In genomic region chr4:43577237-43577881, GRCm38 (mm10) we compare ENCODE assay signal across 8 mouse cellular contexts. TPM values are rescaled to one million over a fixed set of nuclear protein-coding genes. Genes with fewer than 3 reads are reported as not detected.
A peak's percentile ranks its signal among the peaks of the same experiment; 100 is the strongest.
DNase-seq lines count a peak whose midpoint lies in the region; ATAC-seq and TF ChIP-seq lines count a peak whose summit lies in the region.

No protein-coding gene starts in this region.

- peak overlapping the region; percentile 88 for H3K4me2 ChIP-seq in forebrain, postnatal 0 days (ENCODE audit: low read depth)
- H3K4me2 ChIP-seq in liver, embryonic 15.5 days: peak overlapping the region; percentile 90

- no peak for DNase-seq in heart, adult 2 months
- no peak for DNase-seq in heart, adult 8-10 months (ENCODE audit: low spot score)
- no peak for DNase-seq in forebrain, postnatal 0 days
- DNase-seq in right cerebral cortex, postnatal 14 days: no peak
- DNase-seq in gastrocnemius, adult 8-10 months (ENCODE audit: low spot score in 2 of 2): no peak
- DNase-seq in gastrocnemius, postnatal 36 days: no peak

- no peak for TF ChIP-seq EP300 in heart, adult 2 months (IDR thresholded peaks at IDR 0.05; ENCODE audit: insufficient read depth, low read depth, low read length)
- no peak for TF ChIP-seq EP300 in ES-Bruce4 (IDR thresholded peaks at IDR 0.05; ENCODE audit: insufficient read depth, low read depth, low read length)

- no peaks in the 10 kb centered on the region for H3K27me3 ChIP-seq in heart, adult 2 months (ENCODE audit: control insufficient read depth, insufficient read depth, low read length)
- no peaks in the 10 kb centered on the region for H3K27me3 ChIP-seq in ES-Bruce4 (ENCODE audit: control insufficient read depth, insufficient read depth, low read length, poor library complexity, severe bottlenecking)
- H3K27me3 ChIP-seq in forebrain, postnatal 0 days (ENCODE audit: insufficient read depth, low read length): no peaks in the 10 kb centered on the region
- no peaks in the 10 kb centered on the region for H3K27me3 ChIP-seq in liver, embryonic 15.5 days

- peak overlapping the region; percentile 87 for H3K9ac ChIP-seq in heart, adult 2 months (ENCODE audit: low read depth, low read length)
- H3K9ac ChIP-seq in ES-Bruce4 (ENCODE audit: low read depth, poor library complexity, severe bottlenecking): 0 out of 2 replicates have a peak overlapping the region, but pooled peaks have one; percentile 75
- peak overlapping the region; percentile 89 for H3K9ac ChIP-seq in forebrain, postnatal 0 days
- peak overlapping the region; percentile 92 for H3K9ac ChIP-seq in liver, embryonic 15.5 days

- H3K4me3 ChIP-seq in heart, adult 2 months: peak overlapping the region; percentile 99
- H3K4me3 ChIP-seq in ES-Bruce4 (ENCODE audit: low read depth, low read length): no peak overlapping the region; the same call in 1 of the 2 replicates
- peak overlapping the region; percentile 86 for H3K4me3 ChIP-seq in forebrain, postnatal 0 days (ENCODE audit: low read depth, low read length)
- peak overlapping the region; percentile 95 for H3K4me3 ChIP-seq in liver, embryonic 15.5 days (replicated peaks)

- intact Hi-C loops in heart, adult 2 months (cut with DNase I): loop anchor here (2.0 to 5.0 kb wide), 3 partner anchors 15 to 135 kb away; partner anchors contain the start of genes Creb3, Hint2, Tesk1 and Tln1
- intact Hi-C loops in gastrocnemius, postnatal 36 days (cut with DNase I): no loop called here

- H3K36me3 ChIP-seq in heart, adult 2 months (ENCODE audit: control insufficient read depth, insufficient read depth, low read length): peaks cover 6% of the 10 kb centered on the region; the same call in 1 of the 2 replicates
- H3K36me3 ChIP-seq in ES-Bruce4 (ENCODE audit: control insufficient read depth, insufficient read depth, low read length, poor library complexity, severe bottlenecking): peaks cover 3% of the 10 kb centered on the region; the same call in 1 of the 2 replicates
- H3K36me3 ChIP-seq in forebrain, postnatal 0 days (ENCODE audit: insufficient read depth): peaks cover 38% of the 10 kb centered on the region
- peaks cover 47% of the 10 kb centered on the region for H3K36me3 ChIP-seq in liver, embryonic 15.5 days (replicated peaks)

- TF ChIP-seq POLR2A in heart, adult 2 months (IDR thresholded peaks at IDR 0.05; ENCODE audit: insufficient read depth, low read depth, low read length): no peak
- TF ChIP-seq POLR2A in ES-Bruce4 (IDR thresholded peaks at IDR 0.05; ENCODE audit: insufficient read depth, low read length): no peak

- peaks cover 2% of the 10 kb centered on the region; the same call in 1 of the 2 replicates for H3K79me2 ChIP-seq in heart, adult 2 months (replicated peaks; ENCODE audit: control insufficient read depth, insufficient read depth, low read length)

- TF ChIP-seq CTCF in heart, adult 2 months (IDR thresholded peaks at IDR 0.05): no peak
- no peak for TF ChIP-seq CTCF in ES-Bruce4 (IDR thresholded peaks at IDR 0.05; ENCODE audit: low read depth, low read length)
- TF ChIP-seq CTCF in forebrain, postnatal 0 days (IDR thresholded peaks at IDR 0.05; ENCODE audit: low read depth): no peak

- no peak for ATAC-seq in forebrain, postnatal 0 days
- no peak for ATAC-seq in liver, embryonic 15.5 days (ENCODE audit: insufficient read depth)

- no peaks in the 10 kb centered on the region for H3K9me3 ChIP-seq in ES-Bruce4 (replicated peaks; ENCODE audit: control insufficient read depth, insufficient read depth, low read length, poor library complexity, severe bottlenecking)
- H3K9me3 ChIP-seq in forebrain, postnatal 0 days (ENCODE audit: low read length): no peaks in the 10 kb centered on the region
- H3K9me3 ChIP-seq in liver, embryonic 15.5 days (replicated peaks): no peaks in the 10 kb centered on the region

- peaks cover 11% of the 10 kb centered on the region for H3K4me1 ChIP-seq in heart, adult 2 months (ENCODE audit: control insufficient read depth, insufficient read depth, low read length)
- peaks cover 3% of the 10 kb centered on the region for H3K4me1 ChIP-seq in ES-Bruce4 (ENCODE audit: control insufficient read depth, insufficient read depth, low read length)
- peaks cover 33% of the 10 kb centered on the region for H3K4me1 ChIP-seq in forebrain, postnatal 0 days (ENCODE audit: insufficient read depth)
- H3K4me1 ChIP-seq in liver, embryonic 15.5 days (replicated peaks): peaks cover 55% of the 10 kb centered on the region

- peak overlapping the region; percentile 98 for H3K27ac ChIP-seq in heart, adult 2 months
- no peak overlapping the region for H3K27ac ChIP-seq in ES-Bruce4 (ENCODE audit: insufficient read depth, low read length)
- no peak overlapping the region for H3K27ac ChIP-seq in forebrain, postnatal 0 days (ENCODE audit: low read depth, low read length)
- H3K27ac ChIP-seq in liver, embryonic 15.5 days (replicated peaks): peak overlapping the region; percentile 92

- WGBS in heart, adult 2 months: 14% methylated on average over 8 of the region's 8 CpGs
- WGBS in forebrain, postnatal 0 days: 53% methylated on average over 8 of the region's 8 CpGs
- WGBS in liver, embryonic 15.5 days (ENCODE audit: insufficient replicate concordance): 26% methylated on average over 8 of the region's 8 CpGs

RNA-seq across cellular contexts. Expression of gene Rgp1, which starts 1.2 kb away (rescaled TPM):
- total RNA-seq in heart, adult 2 months (2021): 10 to 100 TPM; 29.4 to 31.7 TPM
- polyA plus RNA-seq in heart, adult 2 months (2012; rRNA removed): 38.1 and 47.5 TPM in 2 replicates
- 10 to 100 TPM; 31.3 to 39.6 (median 34.6) TPM for total RNA-seq in heart, adult 8-10 months (2022)
- polyA plus RNA-seq in ES-Bruce4 (2011; ENCODE audit: insufficient read depth, insufficient read length, low read depth, missing spikeins): 27.9 and 30.9 TPM in 2 replicates
- total RNA-seq in forebrain, postnatal 0 days (2014; rRNA removed): 17.6 and 22.6 TPM in 2 replicates
- polyA plus RNA-seq in forebrain, postnatal 0 days (2015; fragmentation: Nextera tagmentation; extraction: Ambion mirVana): 7.1 and 10.4 TPM in 2 replicates
- 13.6 and 15.7 TPM in 2 replicates for polyA plus RNA-seq in liver, embryonic 15.5 days (2015; fragmentation: Nextera tagmentation; extraction: Ambion mirVana)
- 10 to 100 TPM; 22.8 to 26.9 (median 23.5) TPM for total RNA-seq in gastrocnemius, adult 8-10 months (2022)
- total RNA-seq in gastrocnemius, postnatal 36 days (2021): 10 to 100 TPM; 17.6 to 20.7 TPM

RNA-seq across cellular contexts. Expression of gene Gba2, which starts 1.3 kb away (rescaled TPM):
- 10 to 100 TPM; 11.5 to 13.2 TPM for total RNA-seq in heart, adult 2 months (2021)
- 18.2 and 27.4 TPM in 2 replicates for polyA plus RNA-seq in heart, adult 2 months (2012; rRNA removed)
- total RNA-seq in heart, adult 8-10 months (2022): 10 to 100 TPM; 11.7 to 14.0 (median 13.0) TPM
- polyA plus RNA-seq in ES-Bruce4 (2011; ENCODE audit: insufficient read depth, insufficient read length, low read depth, missing spikeins): 6.6 and 8.9 TPM in 2 replicates
- total RNA-seq in forebrain, postnatal 0 days (2014; rRNA removed): 31.6 and 37.7 TPM in 2 replicates
- polyA plus RNA-seq in forebrain, postnatal 0 days (2015; fragmentation: Nextera tagmentation; extraction: Ambion mirVana): 45.4 and 45.5 TPM in 2 replicates
- 16.7 and 18.8 TPM in 2 replicates for polyA plus RNA-seq in liver, embryonic 15.5 days (2015; fragmentation: Nextera tagmentation; extraction: Ambion mirVana)
- 1 to 10 TPM; 3.8 to 4.4 (median 4.2) TPM for total RNA-seq in gastrocnemius, adult 8-10 months (2022)
- total RNA-seq in gastrocnemius, postnatal 36 days (2021): 1 to 10 TPM; 3.9 to 6.1 TPM

RNA-seq across cellular contexts. Expression of gene Msmp, which starts 6.9 kb away (rescaled TPM):
- under 1 TPM; 0.52 to 0.57 TPM for total RNA-seq in heart, adult 2 months (2021)
- 0.62 and 0.67 TPM in 2 replicates for polyA plus RNA-seq in heart, adult 2 months (2012; rRNA removed)
- under 1 TPM in 1 of 4 experiments, not detected in 3; 0.52 TPM for total RNA-seq in heart, adult 8-10 months (2022)
- not detected in 2 replicates for polyA plus RNA-seq in ES-Bruce4 (2011; ENCODE audit: insufficient read depth, insufficient read length, low read depth, missing spikeins)
- total RNA-seq in forebrain, postnatal 0 days (2014; rRNA removed): not detected in 2 replicates
- polyA plus RNA-seq in forebrain, postnatal 0 days (2015; fragmentation: Nextera tagmentation; extraction: Ambion mirVana): 0.38 and 1.9 TPM in 2 replicates
- polyA plus RNA-seq in liver, embryonic 15.5 days (2015; fragmentation: Nextera tagmentation; extraction: Ambion mirVana): 0.58 TPM in 1 of 2 replicates, not detected in the other
- total RNA-seq in gastrocnemius, adult 8-10 months (2022): not detected
- under 1 TPM in 1 of 2 experiments, not detected in 1; 0.49 TPM for total RNA-seq in gastrocnemius, postnatal 36 days (2021)

RNA-seq across cellular contexts. Expression of gene Tln1, which starts 14.9 kb away (rescaled TPM):
- 100 to 1,000 TPM; 105 to 109 TPM for total RNA-seq in heart, adult 2 months (2021)
- polyA plus RNA-seq in heart, adult 2 months (2012; rRNA removed): 53.1 and 67.0 TPM in 2 replicates
- 100 to 1,000 TPM in 2 of 4 experiments, 10 to 100 TPM in 2; 96.1 to 117 (median 101) TPM for total RNA-seq in heart, adult 8-10 months (2022)
- polyA plus RNA-seq in ES-Bruce4 (2011; ENCODE audit: insufficient read depth, insufficient read length, low read depth, missing spikeins): 92.5 and 97.2 TPM in 2 replicates
- total RNA-seq in forebrain, postnatal 0 days (2014; rRNA removed): 34.4 and 44.1 TPM in 2 replicates
- 66.2 and 80.4 TPM in 2 replicates for polyA plus RNA-seq in forebrain, postnatal 0 days (2015; fragmentation: Nextera tagmentation; extraction: Ambion mirVana)
- 37.5 and 40.3 TPM in 2 replicates for polyA plus RNA-seq in liver, embryonic 15.5 days (2015; fragmentation: Nextera tagmentation; extraction: Ambion mirVana)
- 10 to 100 TPM; 52.5 to 57.4 (median 56.6) TPM for total RNA-seq in gastrocnemius, adult 8-10 months (2022)
- 10 to 100 TPM; 53.6 to 55.2 TPM for total RNA-seq in gastrocnemius, postnatal 36 days (2021)

RNA-seq across cellular contexts. Expression of gene Creb3, which starts 15.2 kb away (rescaled TPM):
- total RNA-seq in heart, adult 2 months (2021): 10 to 100 TPM; 44.0 to 46.5 TPM
- 29.8 and 36.8 TPM in 2 replicates for polyA plus RNA-seq in heart, adult 2 months (2012; rRNA removed)
- total RNA-seq in heart, adult 8-10 months (2022): 10 to 100 TPM; 39.7 to 48.8 (median 43.2) TPM
- polyA plus RNA-seq in ES-Bruce4 (2011; ENCODE audit: insufficient read depth, insufficient read length, low read depth, missing spikeins): 24.0 and 24.4 TPM in 2 replicates
- total RNA-seq in forebrain, postnatal 0 days (2014; rRNA removed): 61.9 and 64.4 TPM in 2 replicates
- polyA plus RNA-seq in forebrain, postnatal 0 days (2015; fragmentation: Nextera tagmentation; extraction: Ambion mirVana): 84.0 and 87.2 TPM in 2 replicates
- polyA plus RNA-seq in liver, embryonic 15.5 days (2015; fragmentation: Nextera tagmentation; extraction: Ambion mirVana): 22.3 and 24.9 TPM in 2 replicates
- 10 to 100 TPM; 36.3 to 47.6 (median 41.3) TPM for total RNA-seq in gastrocnemius, adult 8-10 months (2022)
- 10 to 100 TPM; 31.5 to 38.3 TPM for total RNA-seq in gastrocnemius, postnatal 36 days (2021)

Comparison
In these comparisons a context has a peak if more than half of its experiments do, and no peak if none do; other contexts are left out.
1. H3K27ac ChIP-seq: peak in heart, adult 2 months (single experiment) and liver, embryonic 15.5 days (single experiment); none in ES-Bruce4 (single experiment) and forebrain, postnatal 0 days (single experiment).
2. Peak in every context shown above with its lines, with median percentiles within 50 percentile points of each other: H3K9ac ChIP-seq.